Mouse (Mus musculus): ENCODE results near the gene Ipo4.

Gene Ipo4

DNA sequence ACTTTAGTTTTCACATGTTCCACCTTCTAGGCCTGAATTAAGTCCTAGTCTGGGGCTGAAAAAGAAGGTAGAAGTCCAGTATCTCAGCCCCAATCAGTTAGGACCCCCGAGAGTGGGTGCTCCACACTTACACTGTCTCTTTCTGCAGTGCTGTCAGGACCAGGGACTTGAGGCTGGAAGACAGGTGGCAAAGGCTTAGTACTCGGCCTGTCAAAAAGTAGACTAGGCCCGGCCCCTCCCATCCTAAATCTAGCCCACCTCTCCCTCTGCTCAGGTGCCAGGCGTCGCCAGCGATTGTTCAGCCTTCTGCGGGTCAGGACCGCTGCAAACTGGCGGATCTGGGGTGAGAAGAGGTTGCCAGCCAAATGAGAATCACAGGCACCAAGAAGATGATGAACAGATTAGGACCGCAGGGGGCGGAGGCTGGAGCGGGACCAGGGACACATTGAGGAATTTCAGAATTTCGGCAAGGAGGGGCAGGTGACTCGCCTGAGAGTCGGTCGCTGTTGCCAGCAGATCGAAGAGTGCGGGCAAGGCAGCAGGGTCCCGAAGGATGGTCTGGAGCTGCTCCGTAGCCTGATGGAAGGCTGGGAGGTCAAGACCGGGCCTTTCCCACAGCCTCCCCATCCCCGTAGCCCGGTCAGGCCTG lies 759 bp downstream of the Ipo4 start:
- peak; percentile 27; the same call in 1 of the 2 replicates for ATAC-seq (ENCODE audit: insufficient number of reproducible peaks, low FRiP score, low TSS enrichment)

- no peak for ATAC-seq (ENCODE audit: insufficient number of reproducible peaks, low FRiP score, low TSS enrichment)
Measured at GRCm38 (mm10) chr14:55629312-55629711, 6.4 kb downstream of the Ipo4 start.

DNA sequence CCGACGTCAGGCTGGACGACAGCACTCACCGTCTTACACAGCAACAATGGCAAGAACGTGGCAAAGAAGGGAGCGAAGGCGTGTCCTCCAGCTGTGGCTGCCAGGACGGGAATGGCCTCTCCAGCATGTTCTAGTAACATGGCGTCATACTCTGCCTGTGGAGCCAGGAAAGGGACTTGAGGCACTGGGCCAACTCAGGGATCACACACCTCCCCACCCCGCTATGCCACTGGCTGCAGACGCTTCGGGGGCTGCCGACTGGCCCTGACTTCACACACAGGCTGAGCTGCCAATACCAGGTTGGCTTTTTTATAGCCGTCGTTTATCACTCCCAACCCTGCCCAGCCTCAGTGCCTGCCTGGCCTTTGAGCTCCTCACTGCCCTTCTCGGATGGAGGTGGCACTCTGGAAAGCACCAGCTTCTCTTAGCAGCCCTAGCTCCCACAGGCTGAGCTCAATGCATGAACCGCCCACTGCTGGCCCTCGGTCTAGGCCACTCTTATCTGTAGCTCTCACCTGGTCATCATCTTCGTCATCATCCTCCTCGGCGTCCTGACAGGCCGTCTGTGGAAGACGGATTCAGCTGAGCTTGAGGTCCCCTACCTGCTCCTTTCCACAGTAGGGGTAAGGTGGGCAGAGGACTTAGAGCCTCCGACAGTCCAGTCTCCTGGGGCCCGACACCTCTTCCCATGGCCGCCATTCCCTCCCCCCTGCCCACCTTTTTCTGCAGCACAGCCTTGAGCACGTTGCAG lies 7.5 kb downstream of the Ipo4 start:
- ATAC-seq (ENCODE audit: insufficient number of reproducible peaks, low FRiP score, low TSS enrichment), result no peak

DNA sequence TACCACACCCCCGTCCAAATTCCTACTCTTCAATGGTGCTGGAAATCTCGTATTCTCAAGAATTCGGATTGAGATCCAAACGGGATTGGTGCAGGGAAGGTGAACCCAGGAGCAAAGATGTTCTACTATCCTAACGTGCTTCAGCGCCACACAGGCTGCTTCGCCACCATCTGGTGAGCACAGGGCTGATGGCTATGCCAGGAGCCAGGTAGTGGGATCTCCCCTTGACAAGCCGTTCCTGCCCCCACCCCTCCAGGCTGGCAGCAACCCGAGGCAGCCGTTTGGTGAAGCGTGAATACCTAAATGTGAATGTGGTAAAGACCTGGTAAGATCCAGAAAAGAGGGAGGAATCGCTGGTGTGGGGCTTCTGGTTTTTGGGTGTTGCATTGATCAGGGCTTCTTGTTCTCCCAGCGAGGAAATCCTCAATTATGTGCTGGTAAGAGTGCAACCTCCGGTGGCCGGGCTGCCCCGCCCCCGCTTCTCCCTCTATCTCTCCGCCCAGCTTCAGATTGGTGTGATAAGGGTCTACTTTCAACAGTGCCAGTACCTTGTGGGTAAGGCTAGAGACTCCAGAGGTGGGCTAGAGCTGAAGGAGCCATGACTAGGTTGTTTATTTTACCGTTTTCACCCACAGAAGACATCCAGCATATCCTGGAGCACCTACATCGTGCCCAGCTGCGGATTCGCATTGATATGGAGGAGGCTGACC lies 17.1 kb downstream of the Ipo4 start:
- no peak for ATAC-seq (ENCODE audit: insufficient number of reproducible peaks, low FRiP score, low TSS enrichment)

- peak; percentile 96 for ATAC-seq (ENCODE audit: insufficient number of reproducible peaks, low FRiP score, low TSS enrichment)
Measured at GRCm38 (mm10) chr14:55617822-55618221, 17.9 kb downstream of the Ipo4 start, which contains the start of gene Rec8. Gene Rec8 (plus strand): TSS chr14:55618037.

DNA sequence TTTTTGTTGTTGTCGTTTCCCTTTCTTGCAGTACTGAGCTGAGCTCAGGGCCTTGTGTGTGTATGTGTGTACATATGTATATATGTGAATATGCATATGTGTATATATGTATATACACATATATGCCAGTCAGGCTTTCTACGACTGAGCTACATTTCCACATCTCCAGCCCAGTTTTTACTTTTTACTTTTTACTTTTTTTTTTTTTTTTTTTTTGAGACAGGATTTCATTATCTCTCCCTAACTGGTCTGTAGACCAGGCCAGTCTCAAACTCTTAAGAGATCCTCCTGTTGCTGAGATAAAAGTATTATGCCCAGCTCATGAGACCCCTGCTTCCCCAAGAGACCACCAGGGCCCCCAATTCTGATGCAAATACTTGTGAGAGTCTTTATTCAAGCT lies 18.9 kb downstream of the Ipo4 start:
- ATAC-seq (ENCODE audit: insufficient number of reproducible peaks, low FRiP score, low TSS enrichment), result no peak

GRCm38 (mm10) chr14:55615876-55616275 lies 19.9 kb downstream of the Ipo4 start:
- no peak for ATAC-seq (ENCODE audit: insufficient number of reproducible peaks, low FRiP score, low TSS enrichment)

GRCm38 (mm10) chr14:55614565-55615178 lies 21.1 kb downstream of the Ipo4 start:
- ATAC-seq (ENCODE audit: insufficient number of reproducible peaks, low FRiP score, low TSS enrichment), result no peak

DNA sequence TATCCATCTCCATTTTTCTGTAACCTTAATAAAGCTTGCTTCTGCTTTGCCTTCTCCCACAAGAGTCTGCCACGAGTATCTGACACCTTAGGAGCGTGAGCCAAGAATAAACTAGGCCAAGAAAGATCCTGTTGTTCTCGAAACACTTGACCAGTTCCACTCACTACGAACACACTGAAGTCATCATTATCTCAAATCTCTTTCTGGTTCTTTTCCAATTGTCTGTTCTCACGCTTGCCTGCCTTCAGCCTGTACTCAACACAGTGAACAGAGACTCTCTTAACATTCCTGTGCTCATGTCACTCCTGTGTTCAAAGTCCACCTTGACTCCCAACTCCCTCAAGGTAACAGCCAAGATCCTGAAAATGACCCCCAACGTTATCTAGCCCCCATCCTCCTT lies 22.4 kb downstream of the Ipo4 start:
- no peak for ATAC-seq (ENCODE audit: insufficient number of reproducible peaks, low FRiP score, low TSS enrichment)

- ATAC-seq (ENCODE audit: insufficient number of reproducible peaks, low FRiP score, low TSS enrichment), result no peak
Measured at GRCm38 (mm10) chr14:55608339-55608738, 27.4 kb downstream of the Ipo4 start.

DNA sequence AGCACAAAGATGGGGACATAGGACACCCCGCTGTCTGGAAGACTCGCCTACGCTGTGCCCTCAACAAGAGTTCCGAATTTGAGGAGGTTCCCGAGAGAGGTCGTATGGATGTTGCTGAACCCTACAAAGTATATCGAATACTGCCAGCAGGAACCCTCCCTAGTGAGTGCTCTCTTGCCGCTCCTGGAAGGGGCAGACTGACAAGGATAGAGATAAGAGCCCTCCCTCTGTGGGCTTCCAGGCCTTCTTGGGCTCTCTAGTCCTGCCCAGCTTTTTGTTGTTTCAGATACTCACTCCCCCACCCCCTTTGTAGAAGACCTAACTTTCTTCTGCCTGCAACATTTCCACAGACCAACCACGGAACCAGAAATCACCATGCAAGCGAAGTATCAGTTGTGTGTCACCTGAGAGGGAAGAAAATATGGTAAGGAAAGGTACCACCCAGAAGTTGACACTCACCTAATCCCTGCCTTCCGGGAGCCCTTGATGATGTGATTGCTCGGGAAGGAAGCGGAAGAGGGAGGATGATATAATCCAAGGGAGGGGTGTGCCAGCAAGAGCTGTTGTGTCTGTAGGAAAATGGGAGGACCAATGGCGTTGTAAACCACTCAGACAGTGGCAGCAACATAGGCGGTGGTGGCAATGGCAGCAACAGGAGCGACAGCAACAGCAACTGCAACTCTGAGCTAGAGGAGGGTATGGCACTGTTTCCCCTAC lies 29.9 kb downstream of the Ipo4 start:
- no peak for ATAC-seq (ENCODE audit: insufficient number of reproducible peaks, low FRiP score, low TSS enrichment)

DNA sequence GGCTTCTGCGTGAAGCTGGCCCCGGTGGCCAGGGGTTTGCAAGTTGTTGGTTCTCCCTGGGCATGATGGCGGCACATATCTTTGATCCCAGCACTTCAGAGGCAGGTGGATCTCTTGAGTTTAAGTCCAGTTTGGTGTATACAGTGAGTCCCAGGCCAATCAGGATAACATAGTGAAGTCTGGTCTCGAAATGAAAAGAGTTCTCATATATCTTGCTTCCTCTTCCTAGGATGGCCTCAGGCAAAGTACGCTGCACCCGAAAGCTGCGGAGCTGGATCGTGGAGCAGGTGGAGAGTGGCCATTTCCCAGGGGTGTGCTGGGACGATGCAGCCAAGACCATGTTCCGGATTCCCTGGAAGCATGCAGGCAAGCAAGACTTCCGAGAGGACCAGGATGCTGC lies 30.9 kb downstream of the Ipo4 start:
- no peak for ATAC-seq (ENCODE audit: insufficient number of reproducible peaks, low FRiP score, low TSS enrichment)

- ATAC-seq (ENCODE audit: insufficient number of reproducible peaks, low FRiP score, low TSS enrichment), result peak; percentile 93
Measured at GRCm38 (mm10) chr14:55603633-55604576, 31.9 kb downstream of the Ipo4 start.

- no peak for ATAC-seq (ENCODE audit: insufficient number of reproducible peaks, low FRiP score, low TSS enrichment)
Measured at GRCm38 (mm10) chr14:55603271-55603632, 32.5 kb downstream of the Ipo4 start, which contains the start of gene Irf9. Gene Irf9 (plus strand): TSS chr14:55603571.

- ATAC-seq (ENCODE audit: insufficient number of reproducible peaks, low FRiP score, low TSS enrichment), result no peak
Measured at GRCm38 (mm10) chr14:55598521-55599390, 37.0 kb downstream of the Ipo4 start.

- ATAC-seq (ENCODE audit: insufficient number of reproducible peaks, low FRiP score, low TSS enrichment), result no peak
Measured at GRCm38 (mm10) chr14:55596036-55596690, 39.6 kb downstream of the Ipo4 start.

- ATAC-seq (ENCODE audit: insufficient number of reproducible peaks, low FRiP score, low TSS enrichment), result no peak
Measured at GRCm38 (mm10) chr14:55592226-55592625, 43.5 kb downstream of the Ipo4 start.
